Mouse (Mus musculus): ENCODE data around the gene Hsd11b1. TPM values are rescaled to one million over a fixed set of nuclear protein-coding genes. Genes with fewer than 3 reads are reported as not detected.
A peak's percentile ranks its signal among the peaks of the same experiment; 100 is the strongest.

Gene Hsd11b1
- total RNA-seq, 2 experiments from 2014 or later = 24.1 to 24.9 TPM

DNA sequence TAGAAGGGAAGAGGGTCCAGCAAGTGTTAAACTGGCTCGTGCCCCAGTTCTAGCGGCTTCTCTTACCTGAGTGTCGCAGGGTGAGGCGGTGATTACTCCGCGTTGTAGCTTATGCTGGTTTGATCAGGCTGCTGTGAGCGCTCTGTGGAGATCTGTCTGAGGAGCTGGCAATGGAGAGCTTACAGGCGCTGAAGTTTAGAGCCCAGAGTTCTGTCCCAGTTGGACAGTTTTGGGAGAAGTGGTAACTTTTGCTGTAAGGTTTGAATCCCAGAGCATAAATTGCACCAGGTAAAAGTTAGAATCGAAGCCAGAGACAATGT is 90.1 kb downstream of the Hsd11b1 start:
- intact Hi-C loops (cut with DNase I) = loop anchor here (2.0 kb wide), 1 partner anchor 43 kb away; the partner anchor contains the start of gene Diexf
- DNase-seq (ENCODE audit: low spot score in 2 of 2) = no peak

DNA sequence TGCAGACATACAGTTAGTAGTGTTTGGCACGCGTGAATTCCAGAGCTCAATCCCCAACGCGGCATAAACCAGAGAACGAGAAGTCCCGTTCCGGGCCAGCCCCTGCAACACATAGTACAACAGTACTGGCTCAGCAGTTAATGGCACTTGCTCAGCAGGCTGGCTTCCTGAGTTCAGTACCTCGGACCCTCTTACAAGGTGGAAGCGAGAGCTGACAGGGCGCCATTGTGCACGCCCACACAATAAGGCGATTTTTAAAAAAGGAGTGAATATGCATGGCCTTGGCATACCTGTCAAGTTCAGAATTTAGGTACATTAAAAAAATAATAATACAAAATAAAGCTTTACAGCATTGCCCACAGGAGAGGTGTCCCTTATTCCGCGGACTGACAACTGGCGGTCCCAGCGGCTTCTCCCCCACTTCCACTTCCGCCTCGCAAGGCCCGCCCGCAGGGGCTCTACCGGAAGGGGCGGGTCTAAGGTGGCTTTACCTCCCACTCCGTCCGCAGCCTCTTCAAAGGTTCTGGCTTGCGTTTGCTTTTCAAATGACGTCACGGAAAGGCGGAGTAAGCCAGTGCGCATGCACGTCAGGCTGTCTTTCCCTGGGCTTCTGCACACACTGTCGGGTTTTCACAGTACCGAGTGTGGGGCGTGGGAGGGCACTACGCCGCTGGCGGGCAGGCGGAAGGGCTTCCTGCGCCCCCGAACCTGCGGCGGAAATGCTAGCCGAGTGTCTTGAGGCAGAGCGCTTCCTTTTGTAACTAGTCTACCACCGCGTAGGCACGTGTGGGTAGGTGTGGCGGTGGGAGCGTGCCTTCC is 90.7 kb downstream of the Hsd11b1 start:
- DNase-seq (ENCODE audit: low spot score in 2 of 2) = peak; percentile 93 to 99
- intact Hi-C loops (cut with DNase I) = loop anchor here (2.0 kb wide), 1 partner anchor 42 kb away; the partner anchor contains the start of gene Diexf

Other genes starting within 250 kb of the Hsd11b1 start
- gene Syt14, start 228.3 kb downstream of the Hsd11b1 start, total RNA-seq (2021) = 10 to 100 TPM; 25.4 to 26.5 TPM
- 10 to 100 TPM; 21.9 to 23.2 TPM for gene Diexf, start 133.8 kb downstream of the Hsd11b1 start, total RNA-seq (2021)
- 1 to 10 TPM in 1 of 2 experiments, under 1 TPM in 1; 0.98 to 2.3 TPM for gene Irf6, start 111.0 kb downstream of the Hsd11b1 start, total RNA-seq (2021)
- gene A130010J15Rik, start 96.0 kb downstream of the Hsd11b1 start, total RNA-seq (2021) = 1 to 10 TPM; 2.4 to 3.4 TPM
- gene Traf3ip3, start 62.4 kb downstream of the Hsd11b1 start, total RNA-seq (2021) = 1 to 10 TPM; 1.0 to 3.1 TPM
- 1 to 10 TPM in 1 of 2 experiments, under 1 TPM in 1; 0.89 to 1.9 TPM for gene Lamb3, start 56.4 kb downstream of the Hsd11b1 start, total RNA-seq (2021)
- gene G0s2, start 9.1 kb upstream of the Hsd11b1 start, total RNA-seq (2021) = 1 to 10 TPM; 8.0 to 8.3 TPM
- gene Camk1g, start 106.2 kb upstream of the Hsd11b1 start, total RNA-seq (2021) = 10 to 100 TPM; 36.9 to 51.0 TPM

Measured in left cerebral cortex, postnatal 25 days (tissue).